Comparison of ENCODE assay signal across 40 mouse cellular contexts in genomic region chr2:11612939-11613338, GRCm38 (mm10). TPM values are rescaled to one million over a fixed set of nuclear protein-coding genes. Genes with fewer than 3 reads are reported as not detected.
"Had no signal": no experiment of that assay in that cellular context is flagged by ENCODE, and none has a peak within 500 bp of the region (broad histone marks: within the 10 kb centered on the region; RNA-seq: fewer than 3 reads in every experiment).

No protein-coding gene starts in this region.

RNA-seq across cellular contexts. Expression of gene Gm17490, which starts 13.1 kb away (rescaled TPM):
- total RNA-seq: left cerebral cortex, postnatal 10 days; left cerebral cortex, postnatal 14 days; left cerebral cortex, postnatal 25 days; left cerebral cortex, postnatal 36 days; left cerebral cortex, postnatal 4 days; liver, adult 2 months; megakaryocyte progenitor cell, adult 5-6 weeks; megakaryocyte, adult 5-6 weeks; megakaryocyte-erythroid progenitor cell, adult 5-6 weeks; midbrain, postnatal 0 days; monocyte, adult 5-6 weeks had no signal
- polyA plus RNA-seq: limb, embryonic 10.5 days; limb, embryonic 11.5 days; limb, embryonic 12.5 days; limb, embryonic 13.5 days; limb, embryonic 14.5 days; limb, embryonic 15.5 days; liver, adult 2 months; liver, embryonic 11.5 days; liver, embryonic 12.5 days; liver, embryonic 13.5 days; liver, embryonic 14.5 days; liver, embryonic 15.5 days; liver, embryonic 16.5 days; liver, postnatal 0 days; lung, adult 2 months; lung, embryonic 14.5 days; lung, embryonic 15.5 days; lung, embryonic 16.5 days; lung, postnatal 0 days; macrophage; midbrain, embryonic 10.5 days; midbrain, embryonic 11.5 days; midbrain, embryonic 12.5 days; midbrain, embryonic 13.5 days; midbrain, embryonic 14.5 days; midbrain, embryonic 15.5 days; midbrain, embryonic 16.5 days; midbrain, postnatal 0 days; myocyte; neural tube, embryonic 11.5 days; neural tube, embryonic 12.5 days had no signal

RNA-seq across cellular contexts. Expression of gene Il2ra, which starts 29.7 kb away (rescaled TPM):
- total RNA-seq: left cerebral cortex, postnatal 25 days; left cerebral cortex, postnatal 4 days; megakaryocyte progenitor cell, adult 5-6 weeks; midbrain, postnatal 0 days had no signal
- polyA plus RNA-seq: limb, embryonic 10.5 days; limb, embryonic 11.5 days; limb, embryonic 12.5 days; limb, embryonic 13.5 days; limb, embryonic 14.5 days; limb, embryonic 15.5 days; liver, embryonic 12.5 days; liver, embryonic 13.5 days; liver, embryonic 15.5 days; liver, embryonic 16.5 days; lung, embryonic 14.5 days; midbrain, embryonic 10.5 days; midbrain, embryonic 11.5 days; midbrain, embryonic 14.5 days; midbrain, postnatal 0 days; myocyte; neural tube, embryonic 11.5 days; neural tube, embryonic 12.5 days had no signal
